Mouse (Mus musculus) embryonic fibroblast, embryonic 13.5 days (primary cell): ENCODE data around the gene Ubc. TPM values are rescaled to one million over a fixed set of nuclear protein-coding genes. Genes with fewer than 3 reads are reported as not detected.
"Not testable (repeated sequence)": the region's sequence is repeated elsewhere in the genome, so short reads cannot be mapped to it uniquely, and the experiment has no call there.

Experiments used
- H3K27ac ChIP-seq: 2 replicates; pipeline ENCODE4 v1.5.1; 2012; ENCODE audit warnings: low read length, control low read depth, inconsistent platforms; ENCODE audit not compliant: insufficient read depth
- H3K4me1 ChIP-seq: 2 replicates; pipeline ENCODE4 v1.6.1; 2011; ENCODE audit warnings: low read length; ENCODE audit not compliant: control insufficient read depth, insufficient read depth
- H3K4me3 ChIP-seq: 2 replicates; pipeline ENCODE4 v1.5.1; 2011; ENCODE audit warnings: mild to moderate bottlenecking, control low read depth, low read length; ENCODE audit not compliant: insufficient read depth
- CTCF ChIP-seq: IDR thresholded peaks from 2 replicates; pipeline ENCODE4 v1.5.1; 2011; ENCODE audit warnings: mild to moderate bottlenecking, control low read depth, low read length, moderate library complexity, borderline replicate concordance; ENCODE audit not compliant: insufficient read depth
- POLR2A ChIP-seq: IDR thresholded peaks from 2 replicates; pipeline ENCODE4 v1.6.1; 2011; ENCODE audit warnings: low read depth, mild to moderate bottlenecking, control low read depth, low read length, moderate library complexity
- polyA plus RNA-seq: library from polyadenylated mRNA; stranded (reverse); fragments of >200 nt; gene quantifications from 2 replicates; pipeline ENCODE4 v1.2.4, GENCODE M21; 2011; ENCODE audit warnings: low read depth; ENCODE audit not compliant: missing spikeins, insufficient read length

Gene Ubc
- polyA plus RNA-seq, 1 experiment: 543 TPM

- no peak for TF ChIP-seq POLR2A
- no peak for TF ChIP-seq CTCF
- Histone ChIP-seq H3K4me1 (0 out of 2 replicates have a peak, but pooled peaks cover 2% of the 10 kb centered on the region), H3K4me3 (peak overlapping the region; percentile 53), H3K27ac (peak overlapping the region; percentile 86)
Observed at GRCm38 (mm10) chr5:125404536-125404902, 14.5 kb upstream of the Ubc start.

DNA sequence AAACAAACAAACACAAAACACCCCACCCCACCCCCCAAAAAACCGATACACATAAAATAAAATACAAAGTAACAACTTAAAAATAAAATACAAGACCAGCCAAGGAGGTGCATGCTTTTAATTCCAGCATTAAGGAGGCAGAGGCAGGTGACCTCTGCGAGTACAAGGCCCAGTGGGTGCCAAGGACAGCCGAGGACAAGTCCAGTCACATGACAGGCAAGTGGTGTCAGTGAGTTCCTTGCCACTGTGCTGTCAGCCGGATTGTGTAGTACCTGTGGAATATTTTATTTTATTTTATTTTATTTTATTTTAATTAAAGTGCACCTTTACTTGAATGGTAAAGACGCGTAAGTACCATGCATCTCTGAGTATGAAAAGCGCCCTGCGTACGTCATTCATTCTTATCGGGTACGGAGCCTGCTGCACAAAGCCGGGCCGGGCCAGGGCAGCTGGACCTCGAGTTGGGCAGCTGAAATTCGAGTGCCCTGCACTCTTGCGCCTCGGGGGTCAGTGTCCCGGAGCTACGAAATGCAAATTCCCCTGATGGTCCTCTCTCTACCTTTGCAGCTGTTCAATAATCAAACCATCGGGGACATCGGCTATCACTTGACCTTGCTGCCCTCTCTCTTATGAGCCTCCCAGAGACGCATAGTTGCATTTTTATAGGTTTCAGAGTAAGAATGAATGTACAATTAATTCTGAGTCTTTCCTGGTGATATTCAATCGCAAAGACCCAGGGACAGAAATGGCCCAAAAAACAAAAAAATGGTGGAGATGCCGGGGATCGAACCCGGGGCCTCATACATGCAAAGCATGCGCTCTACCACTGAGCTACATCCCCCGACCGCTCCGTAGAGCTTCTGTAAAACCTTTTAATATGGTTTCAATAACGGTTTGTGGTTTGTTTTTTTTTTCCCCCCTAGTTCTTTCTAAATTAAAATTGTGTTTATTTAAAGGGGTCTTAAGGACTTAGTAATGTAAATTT is 13.8 kb upstream of the Ubc start:
- TF ChIP-seq CTCF: no peak
- no peak for TF ChIP-seq POLR2A
- Histone ChIP-seq H3K27ac (no peak overlapping the region), H3K4me3 (peak overlapping the region; percentile 30), H3K4me1 (0 out of 2 replicates have a peak, but pooled peaks cover 2% of the 10 kb centered on the region)

DNA sequence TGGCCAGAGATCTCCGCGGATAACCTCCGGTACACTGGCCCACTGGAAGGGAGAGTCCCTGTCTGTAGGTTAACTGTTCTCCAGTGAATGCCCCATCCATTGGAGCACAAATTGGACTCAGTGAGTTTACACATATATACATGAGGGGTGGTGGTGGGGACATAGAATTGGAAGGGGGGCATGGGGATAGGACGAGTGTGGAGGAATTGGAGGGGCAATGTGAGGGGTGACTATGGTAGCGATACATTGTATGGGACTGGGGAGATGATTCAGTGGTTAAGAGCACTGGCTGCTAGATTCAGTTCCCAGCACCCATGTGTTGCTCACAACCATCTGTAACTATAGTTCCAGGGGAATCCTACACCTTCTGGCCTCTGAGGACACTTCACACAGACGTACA is 13.0 kb upstream of the Ubc start:
- Histone ChIP-seq H3K27ac (no peak overlapping the region), H3K4me1 (0 out of 2 replicates have a peak, but pooled peaks cover 2% of the 10 kb centered on the region), H3K4me3 (no peak overlapping the region)
- TF ChIP-seq CTCF (no peak), POLR2A (no peak)

DNA sequence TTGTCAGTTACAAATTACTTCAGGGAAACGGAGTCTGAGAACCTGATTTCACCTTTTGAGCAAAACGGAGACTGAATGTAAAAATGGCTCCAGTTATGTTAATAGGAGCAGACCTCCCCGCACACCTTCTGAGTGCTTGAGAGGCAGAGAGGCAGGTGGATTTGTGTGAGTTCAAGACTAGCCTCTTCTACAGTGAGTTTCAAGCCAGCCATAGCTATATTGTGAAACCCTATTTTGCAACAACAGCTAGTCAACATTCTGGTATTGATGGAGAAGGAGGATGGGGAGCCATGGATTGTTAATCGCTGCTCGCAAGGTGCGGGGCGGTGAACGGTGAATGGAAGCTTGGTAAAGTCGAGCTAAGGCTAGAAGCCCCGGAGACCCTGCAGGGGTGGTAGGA is 12.5 kb upstream of the Ubc start:
- TF ChIP-seq CTCF: no peak
- no peak for TF ChIP-seq POLR2A
- Histone ChIP-seq H3K27ac (no peak overlapping the region), H3K4me3 (no peak overlapping the region), H3K4me1 (0 out of 2 replicates have a peak, but pooled peaks cover 2% of the 10 kb centered on the region)

GRCm38 (mm10) chr5:125400903-125401302 is 10.9 kb upstream of the Ubc start:
- Histone ChIP-seq H3K4me3 (no peak overlapping the region), H3K27ac (no peak overlapping the region), H3K4me1 (no peaks in the 10 kb centered on the region)
- TF ChIP-seq CTCF (no peak), POLR2A (no peak)

GRCm38 (mm10) chr5:125395008-125395407 is 5.0 kb upstream of the Ubc start:
- TF ChIP-seq POLR2A: peak; percentile 22; the same call in 1 of the 2 replicates
- TF ChIP-seq CTCF: no peak
- peak overlapping the region; percentile 88 for H3K27ac ChIP-seq
- no peak overlapping the region for H3K4me3 ChIP-seq
- H3K4me1 ChIP-seq: peaks cover 3% of the 10 kb centered on the region; the same call in 1 of the 2 replicates

GRCm38 (mm10) chr5:125393622-125394603 is 3.9 kb upstream of the Ubc start:
- TF ChIP-seq CTCF (no peak), POLR2A (no peak)
- Histone ChIP-seq H3K27ac (peak overlapping the region; percentile 96), H3K4me1 (peaks cover 3% of the 10 kb centered on the region; the same call in 1 of the 2 replicates), H3K4me3 (no peak overlapping the region; the same call in 1 of the 2 replicates)

GRCm38 (mm10) chr5:125392977-125393621 is 3.1 kb upstream of the Ubc start:
- TF ChIP-seq POLR2A: peak; percentile 49; the same call in 1 of the 2 replicates
- TF ChIP-seq CTCF: no peak
- Histone ChIP-seq H3K4me3 (no peak overlapping the region), H3K27ac (peak overlapping the region; percentile 99), H3K4me1 (peaks cover 3% of the 10 kb centered on the region; the same call in 1 of the 2 replicates)

DNA sequence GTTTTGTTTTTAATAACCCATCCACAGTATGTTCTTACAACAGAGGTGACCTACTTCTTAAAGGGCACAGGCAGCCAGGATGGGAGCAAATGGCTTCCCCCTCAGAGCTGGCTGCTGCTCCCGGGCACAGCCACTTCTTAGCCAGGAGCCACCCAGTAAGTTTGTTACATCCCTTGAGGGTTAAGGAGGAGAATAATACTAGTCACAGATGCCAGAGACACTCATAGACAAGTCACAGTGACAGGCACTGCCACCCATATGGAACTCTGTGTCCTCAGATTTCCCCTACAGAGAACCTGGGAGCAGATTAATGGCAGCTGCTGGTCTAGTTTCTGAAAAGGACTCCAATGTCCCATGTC is 2.6 kb upstream of the Ubc start:
- Histone ChIP-seq H3K4me3 (no peak overlapping the region), H3K4me1 (peaks cover 3% of the 10 kb centered on the region; the same call in 1 of the 2 replicates)
- no peak; the same call in 1 of the 2 replicates for TF ChIP-seq POLR2A
- no peak for TF ChIP-seq CTCF

GRCm38 (mm10) chr5:125392176-125392575 is 2.2 kb upstream of the Ubc start:
- not testable (repeated sequence) for H3K4me1 ChIP-seq, H3K4me3 ChIP-seq
- peak overlapping the region; percentile 99 for H3K27ac ChIP-seq

More for the DNA sequence above, 2.6 kb upstream of the Ubc start:
- H3K27ac ChIP-seq: peak overlapping the region; percentile 99
